Mouse (Mus musculus) forebrain, embryonic 14.5 days (tissue): ENCODE results near the gene Gm20532. TPM values are rescaled to one million over a fixed set of nuclear protein-coding genes. Genes with fewer than 3 reads are reported as not detected.

Experiments used
- ATAC-seq: fragments of 200-750 bp; cut with Nextera tagmentation; 2 replicates; pipeline ENCODE4 v1.8.0; 2017; ENCODE audit warnings: mild to moderate bottlenecking, moderate library complexity
- DNase-seq: peaks from one replicate; pipeline ENCODE4 v3.0.0-alpha.2; 2015; ENCODE audit warnings: low spot score
- H3K27ac ChIP-seq: fragments of 300-500 bp; sonication (generic); 2 replicates; pipeline ENCODE4 v1.5.1; 2014; ENCODE audit warnings: low read depth, mild to moderate bottlenecking, control low read depth, low read length, moderate library complexity
- H3K27me3 ChIP-seq: fragments of 300-500 bp; sonication (generic); replicated peaks from 2 replicates; pipeline ENCODE4 v1.6.1; 2014; ENCODE audit warnings: low read length, control low read depth, mixed read lengths; ENCODE audit not compliant: control insufficient read depth, insufficient read depth
- H3K36me3 ChIP-seq: fragments of 300-500 bp; sonication (generic); 2 replicates; pipeline ENCODE4 v1.6.1; 2014; ENCODE audit warnings: low read length, control low read depth; ENCODE audit not compliant: control insufficient read depth, insufficient read depth
- H3K4me1 ChIP-seq: fragments of 300-500 bp; sonication (generic); 2 replicates; pipeline ENCODE4 v1.6.1; 2014; ENCODE audit warnings: antibody characterized with exemption, low read length, control low read depth; ENCODE audit not compliant: control insufficient read depth, insufficient read depth
- H3K4me2 ChIP-seq: fragments of 300-500 bp; sonication (generic); 2 replicates; pipeline ENCODE4 v1.6.1; 2014; ENCODE audit warnings: mild to moderate bottlenecking, control low read depth, low read length
- H3K4me3 ChIP-seq: fragments of 300-500 bp; sonication (generic); 2 replicates; pipeline ENCODE4 v1.5.1; 2014; ENCODE audit warnings: low read depth, low read length, control low read depth
- H3K9ac ChIP-seq: fragments of 300-500 bp; sonication (generic); 2 replicates; pipeline ENCODE4 v1.6.1; 2014; ENCODE audit warnings: mild to moderate bottlenecking, low read length, control low read depth, moderate library complexity
- H3K9me3 ChIP-seq: fragments of 300-500 bp; sonication (generic); replicated peaks from 2 replicates; pipeline ENCODE4 v1.6.1; 2016; ENCODE audit warnings: low read length, control low read depth, mixed read lengths; ENCODE audit not compliant: control insufficient read depth
- WGBS: fragments of 180-500 bp; shearing (Covaris S2); extraction: QIAGEN DNeasy Blood & Tissue Kit; methylation state at CpG from one replicate; pipeline ENCODE4 v1.1.7; 2014; 5-methylcytosine and 5-hydroxymethylcytosine counted together
- polyA plus RNA-seq: library from polyadenylated mRNA; unstranded; fragments of >200 nt; fragmentation: Nextera tagmentation; extraction: Ambion mirVana; gene quantifications from 2 replicates; pipeline ENCODE4 v1.2.1, GENCODE M21; 2014

Gene Gm20532
- polyA plus RNA-seq, 1 experiment from 2014 or later: not detected

GRCm38 (mm10) chr2:26566221-26566620, 20.2 kb upstream of the Gm20532 start:
- no peaks in the 10 kb centered on the region for H3K4me1 ChIP-seq
- no peak overlapping the region for H3K9ac ChIP-seq
- 18% methylated on average over 4 of the region's 4 CpGs for WGBS
- ATAC-seq (peak; percentile 66; the same call in 1 of the 2 replicates), DNase-seq (peak; percentile 49)
- no peaks in the 10 kb centered on the region for H3K27me3 ChIP-seq
- no peak overlapping the region for H3K4me2 ChIP-seq
- no peak overlapping the region for H3K27ac ChIP-seq
- H3K4me3 ChIP-seq: no peak overlapping the region
- no peaks in the 10 kb centered on the region for H3K36me3 ChIP-seq
- H3K9me3 ChIP-seq: no peaks in the 10 kb centered on the region

GRCm38 (mm10) chr2:26570034-26570433, 16.4 kb upstream of the Gm20532 start:
- H3K27me3 ChIP-seq: no peaks in the 10 kb centered on the region
- no peak overlapping the region for H3K27ac ChIP-seq
- H3K4me1 ChIP-seq: peaks cover 12% of the 10 kb centered on the region
- ATAC-seq (no peak), DNase-seq (peak; percentile 78)
- H3K4me2 ChIP-seq: no peak overlapping the region
- no peak overlapping the region for H3K4me3 ChIP-seq
- H3K9me3 ChIP-seq: no peaks in the 10 kb centered on the region
- WGBS: 6% methylated on average over 3 of the region's 3 CpGs
- no peaks in the 10 kb centered on the region for H3K36me3 ChIP-seq
- H3K9ac ChIP-seq: no peak overlapping the region

GRCm38 (mm10) chr2:26571400-26571799, 15.0 kb upstream of the Gm20532 start:
- no peak overlapping the region for H3K4me3 ChIP-seq
- peak overlapping the region; percentile 33; the same call in 1 of the 2 replicates for H3K27ac ChIP-seq
- H3K4me2 ChIP-seq: no peak overlapping the region
- H3K36me3 ChIP-seq: no peaks in the 10 kb centered on the region
- ATAC-seq (no peak), DNase-seq (no peak)
- H3K27me3 ChIP-seq: no peaks in the 10 kb centered on the region
- H3K9ac ChIP-seq: no peak overlapping the region
- 84% methylated on average over 9 of the region's 9 CpGs for WGBS
- peaks cover 12% of the 10 kb centered on the region for H3K4me1 ChIP-seq
- H3K9me3 ChIP-seq: no peaks in the 10 kb centered on the region

GRCm38 (mm10) chr2:26571826-26572225, 14.6 kb upstream of the Gm20532 start:
- no peaks in the 10 kb centered on the region for H3K36me3 ChIP-seq
- 70% methylated on average over 5 of the region's 5 CpGs for WGBS
- H3K27me3 ChIP-seq: no peaks in the 10 kb centered on the region
- DNase-seq (no peak), ATAC-seq (no peak)
- no peak overlapping the region for H3K9ac ChIP-seq
- H3K4me3 ChIP-seq: no peak overlapping the region
- H3K4me2 ChIP-seq: no peak overlapping the region
- H3K4me1 ChIP-seq: peaks cover 12% of the 10 kb centered on the region
- H3K27ac ChIP-seq: peak overlapping the region; percentile 33; the same call in 1 of the 2 replicates
- H3K9me3 ChIP-seq: no peaks in the 10 kb centered on the region

- Histone ChIP-seq H3K4me2 (no peak overlapping the region), H3K36me3 (no peaks in the 10 kb centered on the region), H3K4me1 (peaks cover 12% of the 10 kb centered on the region), H3K9ac (no peak overlapping the region), H3K27ac (no peak overlapping the region), H3K9me3 (no peaks in the 10 kb centered on the region), H3K27me3 (no peaks in the 10 kb centered on the region), H3K4me3 (no peak overlapping the region)
- DNase-seq (peak; percentile 72), ATAC-seq (peak; percentile 71)
- WGBS: 49% methylated on average over 12 of the region's 12 CpGs
These were observed 13.0 kb upstream of the Gm20532 start for GRCm38 (mm10) chr2:26573396-26573795.

GRCm38 (mm10) chr2:26573807-26574206, 12.6 kb upstream of the Gm20532 start:
- Histone ChIP-seq H3K9ac (no peak overlapping the region), H3K4me2 (no peak overlapping the region), H3K27me3 (no peaks in the 10 kb centered on the region), H3K36me3 (no peaks in the 10 kb centered on the region), H3K27ac (no peak overlapping the region), H3K4me1 (peaks cover 12% of the 10 kb centered on the region), H3K9me3 (no peaks in the 10 kb centered on the region), H3K4me3 (no peak overlapping the region)
- DNase-seq (no peak), ATAC-seq (no peak)
- 30% methylated on average over 5 of the region's 5 CpGs for WGBS

GRCm38 (mm10) chr2:26574862-26575261, 11.6 kb upstream of the Gm20532 start:
- no peaks in the 10 kb centered on the region for H3K27me3 ChIP-seq
- no peak overlapping the region for H3K4me2 ChIP-seq
- no peak for DNase-seq
- H3K27ac ChIP-seq: no peak overlapping the region
- no peak overlapping the region for H3K9ac ChIP-seq
- no peak for ATAC-seq
- WGBS: 6% methylated on average over 5 of the region's 5 CpGs
- H3K4me3 ChIP-seq: no peak overlapping the region
- H3K4me1 ChIP-seq: peaks cover 12% of the 10 kb centered on the region
- no peaks in the 10 kb centered on the region for H3K9me3 ChIP-seq
- H3K36me3 ChIP-seq: no peaks in the 10 kb centered on the region

GRCm38 (mm10) chr2:26575378-26575777, 11.1 kb upstream of the Gm20532 start:
- no peak for ATAC-seq
- peaks cover 12% of the 10 kb centered on the region for H3K4me1 ChIP-seq
- H3K4me2 ChIP-seq: no peak overlapping the region
- H3K27me3 ChIP-seq: no peaks in the 10 kb centered on the region
- H3K9me3 ChIP-seq: no peaks in the 10 kb centered on the region
- DNase-seq: no peak
- H3K27ac ChIP-seq: no peak overlapping the region
- no peak overlapping the region for H3K9ac ChIP-seq
- no peak overlapping the region for H3K4me3 ChIP-seq
- H3K36me3 ChIP-seq: no peaks in the 10 kb centered on the region
- 97% methylated on average over 1 of the region's 1 CpGs for WGBS

- no peak for DNase-seq
These were observed 10.6 kb upstream of the Gm20532 start for GRCm38 (mm10) chr2:26575865-26576264.

More at GRCm38 (mm10) chr2:26575865-26576264, 10.6 kb upstream of the Gm20532 start:
- no peaks in the 10 kb centered on the region for H3K9me3 ChIP-seq
- H3K27ac ChIP-seq: no peak overlapping the region
- 68% methylated on average over 4 of the region's 4 CpGs for WGBS
- H3K4me2 ChIP-seq: no peak overlapping the region
- H3K36me3 ChIP-seq: no peaks in the 10 kb centered on the region
- no peak for ATAC-seq
- peaks cover 12% of the 10 kb centered on the region for H3K4me1 ChIP-seq
- no peak overlapping the region for H3K4me3 ChIP-seq
- H3K9ac ChIP-seq: no peak overlapping the region
- H3K27me3 ChIP-seq: no peaks in the 10 kb centered on the region
